Mouse (Mus musculus) spleen, postnatal 4 days (tissue): ENCODE data around the gene BC049352.

Source experiments
- DNase-seq, 2 experiments: peaks; one replicate each; pipeline ENCODE4 v3.0.0; 2022; ENCODE audit warnings: low spot score in 2 of 2

The BC049352 gene

GRCm38 (mm10) chr9:45189661-45190174, 7.9 kb downstream of the BC049352 start:
- no peak for DNase-seq

- no peak for DNase-seq
Measured at GRCm38 (mm10) chr9:45195468-45195867, 13.7 kb downstream of the BC049352 start.

GRCm38 (mm10) chr9:45196125-45196830, 14.5 kb downstream of the BC049352 start:
- no peak for DNase-seq

- DNase-seq: no peak
Measured at GRCm38 (mm10) chr9:45197549-45197948, 15.7 kb downstream of the BC049352 start.

GRCm38 (mm10) chr9:45201319-45201947, 19.6 kb downstream of the BC049352 start:
- DNase-seq: no peak

GRCm38 (mm10) chr9:45202021-45202798, 20.4 kb downstream of the BC049352 start:
- DNase-seq: no peak

- DNase-seq: no peak
Measured at GRCm38 (mm10) chr9:45203797-45204410, 22.1 kb downstream of the BC049352 start, which contains the start of gene Tmprss4. TSS of gene Tmprss4 (minus strand) at chr9:45204092.

GRCm38 (mm10) chr9:45205143-45205542, 23.3 kb downstream of the BC049352 start:
- DNase-seq: no peak

GRCm38 (mm10) chr9:45206121-45206520, 24.3 kb downstream of the BC049352 start:
- no peak for DNase-seq

GRCm38 (mm10) chr9:45207015-45207743, 25.4 kb downstream of the BC049352 start:
- DNase-seq: no peak

GRCm38 (mm10) chr9:45212001-45212400, 30.2 kb downstream of the BC049352 start:
- DNase-seq: no peak

- no peak for DNase-seq
Measured at GRCm38 (mm10) chr9:45215526-45216179, 33.8 kb downstream of the BC049352 start.

GRCm38 (mm10) chr9:45219644-45220043, 37.8 kb downstream of the BC049352 start:
- no peak for DNase-seq

- DNase-seq: peak; percentile 84 to 97
Measured at GRCm38 (mm10) chr9:45221567-45221966, 39.8 kb downstream of the BC049352 start.

GRCm38 (mm10) chr9:45229359-45229758, 47.6 kb downstream of the BC049352 start:
- no peak for DNase-seq

GRCm38 (mm10) chr9:45235668-45236227, 53.9 kb downstream of the BC049352 start:
- DNase-seq: no peak

GRCm38 (mm10) chr9:45236744-45237143, 54.9 kb downstream of the BC049352 start:
- DNase-seq: no peak

- DNase-seq: peak; percentile 43 to 68
Measured at GRCm38 (mm10) chr9:45241397-45241796, 59.6 kb downstream of the BC049352 start.

- no peak for DNase-seq
Measured at GRCm38 (mm10) chr9:45245432-45245831, 63.6 kb downstream of the BC049352 start.

- peak; percentile 56 to 74 for DNase-seq
Measured at GRCm38 (mm10) chr9:45246060-45246459, 64.3 kb downstream of the BC049352 start.
